Mouse (Mus musculus): Measurements from ENCODE around the gene Ncor2.

Gene Ncor2

GRCm38 (mm10) chr5:125127920-125128319 lies 51.1 kb downstream of the Ncor2 start:
- no peak for DNase-seq (ENCODE audit: low spot score in 2 of 2)

GRCm38 (mm10) chr5:125127426-125127825 lies 51.6 kb downstream of the Ncor2 start:
- DNase-seq (ENCODE audit: low spot score in 2 of 2): no peak

- no peak for DNase-seq (ENCODE audit: low spot score in 2 of 2)
These were observed 53.0 kb downstream of the Ncor2 start for GRCm38 (mm10) chr5:125125966-125126464.

GRCm38 (mm10) chr5:125125219-125125618 lies 53.8 kb downstream of the Ncor2 start:
- no peak for DNase-seq (ENCODE audit: low spot score in 2 of 2)

- DNase-seq (ENCODE audit: low spot score in 2 of 2): no peak
These were observed 55.0 kb downstream of the Ncor2 start for GRCm38 (mm10) chr5:125124002-125124401.

GRCm38 (mm10) chr5:125123206-125123605 lies 55.8 kb downstream of the Ncor2 start:
- no peak for DNase-seq (ENCODE audit: low spot score in 2 of 2)

GRCm38 (mm10) chr5:125122546-125122945 lies 56.5 kb downstream of the Ncor2 start:
- no peak for DNase-seq (ENCODE audit: low spot score in 2 of 2)

GRCm38 (mm10) chr5:125122049-125122448 lies 57.0 kb downstream of the Ncor2 start:
- DNase-seq (ENCODE audit: low spot score in 2 of 2): no peak

- no peak for DNase-seq (ENCODE audit: low spot score in 2 of 2)
These were observed 58.3 kb downstream of the Ncor2 start for GRCm38 (mm10) chr5:125120517-125121303.

- DNase-seq (ENCODE audit: low spot score in 2 of 2): no peak
These were observed 61.8 kb downstream of the Ncor2 start for GRCm38 (mm10) chr5:125117238-125117637.

- DNase-seq (ENCODE audit: low spot score in 2 of 2): peak in 1 of 2 experiments; percentile 41
These were observed 66.0 kb downstream of the Ncor2 start for GRCm38 (mm10) chr5:125113029-125113428.

GRCm38 (mm10) chr5:125112588-125112987 lies 66.4 kb downstream of the Ncor2 start:
- DNase-seq (ENCODE audit: low spot score in 2 of 2): no peak

GRCm38 (mm10) chr5:125111137-125111536 lies 67.9 kb downstream of the Ncor2 start:
- DNase-seq (ENCODE audit: low spot score in 2 of 2): no peak

- no peak for DNase-seq (ENCODE audit: low spot score in 2 of 2)
These were observed 68.3 kb downstream of the Ncor2 start for GRCm38 (mm10) chr5:125110722-125111121.

- no peak for DNase-seq (ENCODE audit: low spot score in 2 of 2)
These were observed 68.8 kb downstream of the Ncor2 start for GRCm38 (mm10) chr5:125110196-125110595.

GRCm38 (mm10) chr5:125107011-125107651 lies 71.9 kb downstream of the Ncor2 start:
- DNase-seq (ENCODE audit: low spot score in 2 of 2): peak; percentile 50 to 53

- peak; percentile 46 to 54 for DNase-seq (ENCODE audit: low spot score in 2 of 2)
These were observed 72.8 kb downstream of the Ncor2 start for GRCm38 (mm10) chr5:125106191-125106590.

GRCm38 (mm10) chr5:125104841-125105240 lies 74.2 kb downstream of the Ncor2 start:
- DNase-seq (ENCODE audit: low spot score in 2 of 2): no peak

- DNase-seq (ENCODE audit: low spot score in 2 of 2): no peak
These were observed 75.6 kb downstream of the Ncor2 start for GRCm38 (mm10) chr5:125103396-125103795.

- no peak for DNase-seq (ENCODE audit: low spot score in 2 of 2)
These were observed 76.1 kb downstream of the Ncor2 start for GRCm38 (mm10) chr5:125102907-125103306.

- no peak for DNase-seq (ENCODE audit: low spot score in 2 of 2)
These were observed 76.7 kb downstream of the Ncor2 start for GRCm38 (mm10) chr5:125102352-125102751.

- DNase-seq (ENCODE audit: low spot score in 2 of 2): peak; percentile 47 to 56
These were observed 79.2 kb downstream of the Ncor2 start for GRCm38 (mm10) chr5:125099785-125100350.

GRCm38 (mm10) chr5:125098692-125099091 lies 80.3 kb downstream of the Ncor2 start:
- DNase-seq (ENCODE audit: low spot score in 2 of 2): no peak
